Mouse (Mus musculus) gastrocnemius, adult 2 months (tissue): ENCODE data around the gene Tmco5. TPM values are rescaled to one million over a fixed set of nuclear protein-coding genes. Genes with fewer than 3 reads are reported as not detected.
"Not testable (repeated sequence)": the region's sequence is repeated elsewhere in the genome, so short reads cannot be mapped to it uniquely, and the experiment has no call there.

Experiments
- DNase-seq: peaks from one replicate; pipeline ENCODE4 v3.0.0; 2022
- H3K27ac ChIP-seq: fragments of 200-600 bp; 2 replicates; pipeline ENCODE4 v1.8.1; 2022; ENCODE audit warnings: mild to moderate bottlenecking
- H3K4me3 ChIP-seq: fragments of 200-600 bp; 2 replicates; pipeline ENCODE4 v1.8.1; 2022; ENCODE audit warnings: mild to moderate bottlenecking, moderate library complexity
- CTCF ChIP-seq: fragments of 200-600 bp; IDR thresholded peaks from 2 replicates; pipeline ENCODE4 v1.8.1; 2022; ENCODE audit warnings: antibody characterized with exemption, mild to moderate bottlenecking, moderate library complexity
- intact Hi-C: fragments of 180-260 bp; cut with DNase I; formaldehyde crosslinking; loops from one replicate; pipeline ENCODE4 v1.15.1; 2025
- total RNA-seq, 2 experiments: library from RNA; stranded (reverse); gene quantifications; 2 replicates each; pipeline ENCODE4 v1.2.3; 2021

Gene Tmco5
- total RNA-seq, 2 experiments from 2014 or later: not detected

DNA sequence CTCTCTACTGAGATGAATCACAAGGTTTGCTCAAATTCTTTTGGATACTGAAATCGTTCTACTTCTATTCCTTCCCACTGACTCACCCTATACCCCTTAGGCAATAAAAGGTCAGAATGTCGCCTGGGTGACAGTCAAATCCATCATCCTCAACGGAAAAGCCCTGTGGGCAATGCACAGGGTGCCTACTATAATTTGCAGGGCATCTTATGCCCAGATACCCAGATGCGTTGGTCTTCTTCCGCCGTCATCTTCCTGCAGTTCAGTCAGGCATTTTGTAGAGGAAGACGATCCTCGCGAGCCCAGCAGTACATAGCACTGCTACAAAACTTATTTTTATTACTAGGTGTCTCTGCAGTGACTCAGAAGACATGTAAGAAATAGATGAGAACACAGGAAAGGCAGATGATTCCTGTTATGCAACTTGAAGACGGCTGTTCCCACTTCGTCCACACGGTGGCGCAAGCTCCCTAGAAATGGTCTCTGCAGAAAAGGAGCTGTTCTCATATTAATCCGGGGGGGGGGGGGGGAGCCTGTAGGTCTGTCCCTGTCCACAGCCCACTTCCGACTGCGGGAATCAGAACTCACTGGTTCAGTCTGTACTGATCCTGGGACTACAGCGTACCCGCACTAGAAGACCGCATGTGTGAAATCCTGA lies 21.3 kb downstream of the Tmco5 start:
- intact Hi-C loops: loop anchor here (1.0 to 5.0 kb wide), 4 partner anchors 73 to 331 kb away; partner anchors contain the start of gene Spred1
- Histone ChIP-seq H3K27ac (peak overlapping the region; percentile 76), H3K4me3 (peak overlapping the region; percentile 65)
- peak; percentile 86 for TF ChIP-seq CTCF
- peak; percentile 88 for DNase-seq

DNA sequence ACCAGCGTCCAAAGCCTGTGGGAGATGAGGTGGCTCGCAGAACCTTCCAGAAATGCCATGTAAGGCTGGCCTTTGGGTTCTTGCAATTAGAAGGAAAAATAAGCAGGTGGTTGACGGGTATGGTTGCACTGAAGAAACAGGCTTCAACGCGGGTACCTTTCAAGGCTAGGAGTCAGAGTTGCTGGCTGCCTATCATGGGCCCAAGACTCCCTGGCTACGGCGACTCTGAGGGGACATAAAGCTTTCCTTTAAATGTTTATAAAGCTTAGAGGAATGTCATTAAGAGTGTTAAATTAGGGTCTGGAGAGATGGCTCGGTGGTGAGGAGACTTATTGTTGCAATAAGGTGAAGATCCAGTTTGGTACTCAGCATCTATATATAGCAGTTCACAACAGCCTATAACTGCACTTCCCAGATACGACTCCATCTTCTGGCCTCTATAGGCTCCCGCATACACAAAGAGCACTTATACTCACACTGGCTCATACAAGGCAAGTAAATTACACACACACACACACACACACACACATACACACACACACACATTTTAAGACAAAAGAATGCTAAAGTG lies 21.9 kb downstream of the Tmco5 start:
- intact Hi-C loops: loop anchor here (1.0 to 5.0 kb wide), 3 partner anchors 72 to 330 kb away; no protein-coding TSS in a partner anchor
- H3K27ac ChIP-seq: peak overlapping the region; percentile 76
- DNase-seq: no peak
- TF ChIP-seq CTCF: no peak
- peak overlapping the region; percentile 65 for H3K4me3 ChIP-seq

DNA sequence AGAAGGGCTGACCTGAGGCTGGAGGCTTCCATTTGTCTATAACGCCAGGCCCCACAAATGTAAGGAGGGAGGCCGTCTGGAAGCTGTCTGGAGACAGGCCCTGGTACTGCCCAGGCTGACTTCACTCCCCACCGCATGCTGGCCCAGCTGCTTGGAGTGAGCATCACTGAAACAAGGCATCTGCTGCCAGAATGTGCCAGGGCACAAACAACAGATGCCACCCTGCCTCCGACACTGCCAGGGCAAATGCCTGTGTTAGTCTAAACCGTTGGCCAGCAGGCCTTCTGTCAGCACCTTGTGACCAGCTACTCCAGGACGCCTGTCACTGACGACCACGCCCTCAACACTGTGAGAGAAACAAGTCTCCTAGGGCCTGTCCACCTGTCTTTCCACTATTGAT lies 29.8 kb downstream of the Tmco5 start:
- no peak for TF ChIP-seq CTCF
- Histone ChIP-seq H3K4me3 (no peak overlapping the region), H3K27ac (no peak overlapping the region)
- intact Hi-C loops: no loop called here
- peak; percentile 20 for DNase-seq

DNA sequence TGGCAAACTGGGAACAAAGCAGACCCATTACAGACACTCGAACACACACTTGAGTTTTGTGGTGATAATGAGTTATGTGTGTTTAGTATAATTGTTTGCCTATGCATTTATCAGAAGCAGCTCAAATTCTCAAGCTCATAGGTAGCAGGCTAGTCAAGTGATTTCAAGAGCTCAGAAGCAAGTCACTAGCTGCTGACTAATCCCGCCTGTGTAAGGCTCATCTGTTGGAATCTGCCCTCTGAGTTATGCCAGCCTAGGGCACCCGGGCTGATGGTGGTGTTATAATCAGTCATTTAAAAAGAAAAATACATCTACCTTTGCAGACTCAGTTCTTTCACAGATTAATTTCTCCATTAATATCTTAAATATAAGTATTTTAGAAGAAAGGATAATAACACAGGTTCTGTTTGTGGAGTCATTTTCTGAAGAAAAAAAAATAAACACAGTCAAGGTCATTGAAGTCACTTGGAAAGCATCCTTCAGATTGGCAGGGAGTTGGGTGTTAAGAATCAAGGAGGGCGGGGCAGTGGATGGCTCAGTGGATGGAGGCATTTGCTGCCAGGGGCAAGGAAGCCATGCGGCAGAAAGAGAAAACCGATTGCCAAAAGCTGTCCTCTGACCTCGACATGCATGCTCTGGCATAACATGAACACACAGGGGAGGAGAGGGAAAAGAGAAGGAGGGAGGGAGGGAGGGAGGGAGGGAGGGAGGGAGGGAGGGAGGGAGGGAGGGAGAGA lies 34.0 kb downstream of the Tmco5 start:
- TF ChIP-seq CTCF: no peak
- Histone ChIP-seq H3K4me3 (no peak overlapping the region), H3K27ac (no peak overlapping the region)
- DNase-seq: no peak
- intact Hi-C loops: no loop called here

DNA sequence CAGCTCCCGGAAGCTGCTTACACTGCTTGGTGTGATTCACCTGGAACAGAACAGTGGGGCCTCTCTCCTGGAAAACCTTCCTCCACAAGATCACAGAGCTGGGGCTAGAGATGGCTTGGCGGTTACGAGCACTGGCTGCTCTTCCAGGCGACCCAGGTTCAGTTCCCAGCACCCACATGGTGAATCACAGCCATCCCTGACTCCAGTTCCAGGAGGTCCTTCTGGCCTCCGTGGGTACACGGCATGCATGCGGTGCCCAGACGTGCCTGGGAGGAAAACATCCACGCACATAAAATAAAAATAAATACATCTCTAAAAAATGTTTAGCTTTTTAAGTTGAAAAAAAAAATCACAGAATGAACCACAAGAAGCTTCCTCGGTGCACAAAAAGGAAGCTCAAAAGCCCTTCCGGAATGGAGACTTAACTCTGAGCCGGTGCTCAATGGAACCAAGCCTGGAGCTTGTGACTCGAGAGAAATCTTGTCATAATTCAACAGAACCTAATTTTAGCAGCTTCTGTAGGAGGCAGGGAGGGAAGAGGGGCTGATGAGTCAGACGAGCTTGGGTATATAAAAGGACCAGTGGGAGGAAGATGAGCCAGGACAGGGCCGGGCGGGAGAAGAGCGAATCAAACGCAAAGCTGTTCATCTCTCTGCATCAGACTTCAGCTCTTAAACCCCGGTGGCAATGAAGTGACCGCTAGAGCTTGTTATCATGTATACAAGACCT lies 35.4 kb downstream of the Tmco5 start:
- peak; percentile 20 for DNase-seq
- TF ChIP-seq CTCF: no peak
- intact Hi-C loops: no loop called here
- H3K4me3 ChIP-seq: no peak overlapping the region
- H3K27ac ChIP-seq: peak overlapping the region; percentile 58

DNA sequence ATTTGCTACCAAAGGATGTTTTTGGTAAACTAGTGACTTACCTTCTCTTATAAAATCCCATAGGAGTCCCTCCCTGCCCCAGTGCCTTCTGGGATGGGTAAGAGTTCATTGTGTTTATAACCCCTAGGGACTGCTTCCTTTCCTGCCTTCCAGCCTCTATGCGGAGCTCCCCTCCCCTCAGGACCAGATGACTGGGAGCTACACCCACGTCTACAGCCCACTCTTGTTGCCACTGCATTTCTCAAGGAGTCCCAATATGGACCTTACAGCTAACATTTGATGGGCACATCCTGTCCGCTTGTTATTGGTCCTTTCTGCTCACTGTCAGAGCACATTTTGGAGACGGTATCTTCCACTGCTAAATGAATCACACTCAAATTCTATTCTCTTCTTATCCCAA lies 36.1 kb downstream of the Tmco5 start:
- DNase-seq: no peak
- TF ChIP-seq CTCF: no peak
- intact Hi-C loops: no loop called here
- H3K27ac ChIP-seq: no peak overlapping the region
- no peak overlapping the region for H3K4me3 ChIP-seq

DNA sequence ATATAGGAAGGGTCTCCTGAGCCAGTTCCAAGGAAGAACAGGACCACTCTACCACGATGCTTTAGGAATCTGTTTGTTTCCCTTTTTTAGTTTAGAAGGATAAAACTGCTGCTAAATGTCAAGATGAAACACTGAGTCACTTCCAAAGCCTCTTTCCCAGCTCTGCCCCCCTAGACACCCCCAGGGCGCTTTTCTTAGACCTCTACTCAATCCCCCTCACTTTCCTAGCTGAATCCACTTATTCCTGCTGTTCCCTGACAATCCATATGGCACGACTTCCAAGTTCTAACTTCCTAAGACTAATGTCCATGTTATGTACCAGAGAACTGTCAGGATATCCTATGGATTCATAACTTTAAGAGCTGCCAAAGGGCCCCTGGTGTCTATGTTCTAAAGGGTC lies 40.1 kb downstream of the Tmco5 start:
- TF ChIP-seq CTCF: no peak

DNA sequence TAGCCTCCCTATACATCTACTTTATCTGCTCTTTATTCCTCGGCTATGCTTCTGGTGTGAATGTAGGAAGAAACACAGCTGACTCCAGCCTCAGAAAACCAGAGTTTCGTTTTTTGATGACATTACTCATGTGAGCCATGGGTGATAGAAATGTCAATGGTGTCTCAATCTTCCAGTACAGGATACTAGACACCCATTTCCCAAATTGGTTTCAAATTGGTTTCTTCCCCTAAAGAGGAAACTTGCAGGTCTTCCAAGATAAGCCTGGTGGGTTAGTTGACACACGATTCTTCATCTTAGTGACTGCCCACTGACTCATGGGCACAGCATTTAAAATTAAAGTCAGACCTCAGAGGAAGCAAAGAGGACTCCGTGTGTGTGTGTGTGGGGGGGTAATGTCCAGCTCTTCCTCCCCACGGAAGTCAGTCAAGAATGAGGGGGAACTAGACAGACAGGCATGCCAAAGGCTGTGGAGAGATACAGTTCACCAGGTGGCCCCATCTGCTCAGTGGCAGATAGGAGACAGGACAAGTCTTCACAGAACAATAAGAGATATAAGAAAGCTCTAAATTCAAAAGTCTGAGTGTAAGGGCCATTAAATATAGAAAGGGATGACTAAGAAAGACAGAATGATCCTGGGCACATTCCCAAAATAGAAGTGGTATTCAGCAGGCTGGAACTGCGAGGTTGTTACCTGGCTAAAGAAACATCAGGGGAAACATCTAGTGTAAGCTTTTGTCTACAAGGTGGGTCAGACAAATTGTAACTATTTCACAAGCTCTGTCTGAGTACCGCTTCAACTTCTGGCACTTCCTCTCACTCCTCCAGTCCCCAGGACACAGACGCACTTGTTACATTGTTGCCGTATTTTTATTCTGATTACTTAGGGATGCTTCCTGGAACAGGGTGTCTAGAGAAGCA lies 44.3 kb downstream of the Tmco5 start:
- Histone ChIP-seq H3K27ac (no peak overlapping the region), H3K4me3 (no peak overlapping the region)
- no peak for TF ChIP-seq CTCF
- no peak for DNase-seq
- intact Hi-C loops: no loop called here

More for the DNA sequence above, 40.1 kb downstream of the Tmco5 start:
- DNase-seq: no peak
- intact Hi-C loops: no loop called here
- no peak overlapping the region for H3K4me3 ChIP-seq
- H3K27ac ChIP-seq: no peak overlapping the region

DNA sequence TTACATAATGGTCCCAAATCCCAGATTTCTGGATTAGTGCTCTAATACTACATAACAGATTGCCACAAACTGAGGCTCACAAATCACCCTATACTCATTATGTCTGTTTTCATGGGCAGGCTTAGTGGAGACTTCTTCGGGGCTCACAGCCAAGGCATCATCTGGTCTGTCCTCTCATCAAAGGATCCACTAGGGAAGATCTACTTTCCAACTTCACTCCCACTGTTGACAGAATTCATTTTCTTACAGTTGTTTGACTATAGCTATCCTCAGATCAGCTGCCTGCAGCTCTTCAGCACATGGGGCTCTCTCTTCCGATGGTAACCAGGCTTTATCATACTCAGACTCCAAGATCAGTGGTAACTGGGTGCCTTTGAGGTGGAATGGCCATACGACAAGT lies 45.2 kb downstream of the Tmco5 start:
- DNase-seq: no peak
- Histone ChIP-seq H3K4me3 (no peak overlapping the region), H3K27ac (no peak overlapping the region)
- no peak for TF ChIP-seq CTCF
- intact Hi-C loops: no loop called here

DNA sequence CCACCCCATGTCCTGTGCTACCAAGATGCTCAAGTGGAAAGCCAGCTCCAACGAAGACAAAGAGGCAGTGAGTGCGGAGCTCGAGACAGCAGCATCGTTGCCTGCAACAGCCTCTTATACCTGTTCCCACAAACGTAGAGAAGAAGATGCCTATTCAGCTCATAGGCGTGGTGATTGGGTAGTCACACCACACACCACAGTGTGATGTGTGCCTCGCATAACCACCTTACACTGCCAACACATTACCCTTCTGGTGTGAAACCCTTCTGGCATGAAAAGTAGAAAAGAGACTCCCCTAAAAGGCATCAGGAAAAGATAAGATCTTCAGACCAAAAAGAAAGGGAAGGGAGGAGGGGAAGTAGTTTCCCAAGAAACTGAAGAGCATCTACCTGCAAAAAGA lies 45.8 kb downstream of the Tmco5 start:
- no peak for TF ChIP-seq CTCF
- intact Hi-C loops: no loop called here

DNA sequence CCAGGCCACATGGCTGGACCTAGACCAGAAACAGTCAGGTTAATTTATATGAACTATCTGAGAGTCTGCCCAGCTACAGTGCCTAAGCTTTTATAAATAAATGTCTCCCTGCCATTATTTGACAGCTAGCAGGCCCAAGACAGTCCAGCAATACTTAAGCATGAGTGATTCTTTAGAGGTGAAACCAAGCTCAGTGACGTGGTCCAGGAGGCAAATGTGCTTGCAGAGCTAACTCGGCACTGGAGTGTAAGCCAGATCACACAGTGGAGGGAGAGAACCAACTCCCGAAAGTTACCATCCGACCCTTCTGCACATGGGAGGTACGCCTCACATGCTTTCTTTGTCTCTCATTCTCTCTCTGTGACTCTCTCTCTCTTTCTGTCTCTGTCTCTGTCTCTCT lies 46.7 kb downstream of the Tmco5 start:
- no peak overlapping the region for H3K27ac ChIP-seq
- intact Hi-C loops: no loop called here
- DNase-seq: no peak
- no peak overlapping the region for H3K4me3 ChIP-seq
- TF ChIP-seq CTCF: no peak

More for the DNA sequence above, 45.8 kb downstream of the Tmco5 start:
- no peak overlapping the region for H3K4me3 ChIP-seq
- DNase-seq: no peak
- no peak overlapping the region for H3K27ac ChIP-seq

DNA sequence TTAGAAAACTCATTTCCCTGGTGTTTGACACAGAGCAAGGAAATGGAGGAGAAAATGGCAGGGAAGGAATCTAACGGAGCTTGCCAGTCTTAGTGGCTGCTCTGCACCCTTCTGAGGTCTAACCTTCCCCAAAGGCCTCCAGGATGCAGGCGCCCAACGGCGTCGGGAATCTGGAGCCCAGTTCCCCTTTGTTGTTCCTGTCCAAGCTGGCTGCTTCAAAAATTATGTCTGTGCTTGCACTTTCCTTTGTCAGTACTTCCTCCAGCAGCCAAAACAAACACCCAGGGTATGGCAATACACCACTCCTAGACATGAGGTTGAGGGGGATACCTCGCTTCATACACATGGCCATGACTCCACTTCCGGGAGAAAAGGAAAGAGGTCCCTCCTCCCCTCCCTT lies 53.7 kb downstream of the Tmco5 start:
- no peak for TF ChIP-seq CTCF
- intact Hi-C loops: no loop called here
- H3K4me3 ChIP-seq: no peak overlapping the region
- H3K27ac ChIP-seq: no peak overlapping the region
- peak; percentile 25 for DNase-seq

DNA sequence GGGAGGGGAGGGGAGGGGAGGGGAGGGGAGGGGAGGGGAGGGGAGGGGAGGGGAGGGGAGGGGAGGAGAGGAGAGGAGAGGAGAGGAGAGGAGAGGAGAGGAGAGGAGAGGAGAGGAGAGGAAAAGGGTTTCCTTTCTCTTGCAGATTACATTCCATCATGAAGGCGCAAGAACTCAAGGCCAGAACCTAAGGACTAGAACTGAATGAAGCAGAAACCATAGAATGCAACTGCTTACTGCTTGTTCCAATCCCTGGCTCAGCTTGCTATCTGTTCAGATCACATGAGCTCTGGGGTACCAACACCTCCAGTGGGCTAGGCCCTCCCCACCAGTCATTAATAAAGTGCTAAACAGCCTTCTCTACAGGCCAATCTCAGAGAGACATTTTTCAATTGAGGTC lies 55.7 kb downstream of the Tmco5 start:
- intact Hi-C loops, H3K4me3 ChIP-seq, H3K27ac ChIP-seq, DNase-seq: not testable (repeated sequence)
